Mouse (Mus musculus) forebrain, postnatal 0 days (tissue): ENCODE results near the gene Foxo3. TPM values are rescaled to one million over a fixed set of nuclear protein-coding genes. Genes with fewer than 3 reads are reported as not detected.

ENCODE experiments used
- ATAC-seq: fragments of 200-750 bp; cut with Nextera tagmentation; 2 replicates; pipeline ENCODE4 v1.8.0; 2017; ENCODE audit warnings: mild to moderate bottlenecking, moderate library complexity
- DNase-seq: peaks from one replicate; pipeline ENCODE4 v3.0.0-alpha.2; 2015
- H3K27ac ChIP-seq: fragments of 300-500 bp; sonication (generic); 2 replicates; pipeline ENCODE4 v1.5.1; 2014; ENCODE audit warnings: low read depth, mild to moderate bottlenecking, antibody characterized with exemption, low read length, moderate library complexity, mixed read lengths
- H3K27me3 ChIP-seq: fragments of 300-500 bp; sonication (generic); 2 replicates; pipeline ENCODE4 v1.6.1; 2014; ENCODE audit warnings: mild to moderate bottlenecking, low read length, mixed read lengths; ENCODE audit not compliant: insufficient read depth
- H3K36me3 ChIP-seq: fragments of 300-500 bp; sonication (generic); 2 replicates; pipeline ENCODE4 v1.6.1; 2014; ENCODE audit warnings: mild to moderate bottlenecking, moderate library complexity; ENCODE audit not compliant: insufficient read depth
- H3K4me1 ChIP-seq: fragments of 300-500 bp; sonication (generic); 2 replicates; pipeline ENCODE4 v1.6.1; 2014; ENCODE audit warnings: antibody characterized with exemption; ENCODE audit not compliant: insufficient read depth
- H3K4me2 ChIP-seq: fragments of 300-500 bp; sonication (generic); 2 replicates; pipeline ENCODE4 v1.6.1; 2014; ENCODE audit warnings: low read depth, mild to moderate bottlenecking, moderate library complexity
- H3K4me3 ChIP-seq: fragments of 300-500 bp; sonication (generic); 2 replicates; pipeline ENCODE4 v1.5.1; 2014; ENCODE audit warnings: low read depth, low read length, mixed read lengths
- H3K9ac ChIP-seq: fragments of 300-500 bp; sonication (generic); 2 replicates; pipeline ENCODE4 v1.6.1; 2014; ENCODE audit warnings: mild to moderate bottlenecking
- H3K9me3 ChIP-seq: fragments of 300-500 bp; sonication (generic); 2 replicates; pipeline ENCODE4 v1.6.1; 2016; ENCODE audit warnings: low read length
- CTCF ChIP-seq: sonication (generic); IDR thresholded peaks from 2 replicates; pipeline ENCODE4 v1.5.1; 2016; ENCODE audit warnings: antibody characterized with exemption, control low read depth, low read depth
- WGBS: fragments of 180-500 bp; shearing (Covaris S2); extraction: QIAGEN DNeasy Blood & Tissue Kit; methylation state at CpG from one replicate; pipeline ENCODE4 v1.1.7; 2014; 5-methylcytosine and 5-hydroxymethylcytosine counted together
- polyA plus RNA-seq: library from polyadenylated mRNA; unstranded; fragments of >200 nt; fragmentation: Nextera tagmentation; extraction: Ambion mirVana; gene quantifications from 2 replicates; pipeline ENCODE4 v1.2.1, GENCODE M21; 2015
- total RNA-seq: library from RNA; depleted of rRNA; stranded (reverse); fragments of >200 nt; gene quantifications from 2 replicates; pipeline ENCODE4 v1.2.3, GENCODE M21; 2014; rRNA removed

The Foxo3 gene
- total and polyA plus RNA-seq, 2 experiments from 2014 or later = 6.5 to 29.1 TPM

GRCm38 (mm10) chr10:42142081-42142480, 134.5 kb downstream of the Foxo3 start:
- Histone ChIP-seq H3K9ac (no peak overlapping the region), H3K36me3 (no peaks in the 10 kb centered on the region), H3K27me3 (no peaks in the 10 kb centered on the region), H3K27ac (no peak overlapping the region), H3K4me1 (no peaks in the 10 kb centered on the region), H3K4me2 (no peak overlapping the region), H3K4me3 (no peak overlapping the region), H3K9me3 (no peaks in the 10 kb centered on the region)
- DNase-seq = peak; percentile 16
- 64% methylated on average over 9 of the region's 9 CpGs for WGBS
- TF ChIP-seq CTCF = no peak
- no peak for ATAC-seq

- ATAC-seq = no peak
- no peak overlapping the region for H3K27ac ChIP-seq
- no peak overlapping the region for H3K9ac ChIP-seq
- no peak for DNase-seq
- H3K4me1 ChIP-seq = no peaks in the 10 kb centered on the region
- WGBS = 81% methylated on average over 1 of the region's 1 CpGs
- no peaks in the 10 kb centered on the region for H3K27me3 ChIP-seq
- H3K9me3 ChIP-seq = no peaks in the 10 kb centered on the region
- H3K4me2 ChIP-seq = no peak overlapping the region
- no peaks in the 10 kb centered on the region for H3K36me3 ChIP-seq
- TF ChIP-seq CTCF = no peak
- no peak overlapping the region for H3K4me3 ChIP-seq
Observed at GRCm38 (mm10) chr10:42139749-42140148, 136.8 kb downstream of the Foxo3 start.

DNA sequence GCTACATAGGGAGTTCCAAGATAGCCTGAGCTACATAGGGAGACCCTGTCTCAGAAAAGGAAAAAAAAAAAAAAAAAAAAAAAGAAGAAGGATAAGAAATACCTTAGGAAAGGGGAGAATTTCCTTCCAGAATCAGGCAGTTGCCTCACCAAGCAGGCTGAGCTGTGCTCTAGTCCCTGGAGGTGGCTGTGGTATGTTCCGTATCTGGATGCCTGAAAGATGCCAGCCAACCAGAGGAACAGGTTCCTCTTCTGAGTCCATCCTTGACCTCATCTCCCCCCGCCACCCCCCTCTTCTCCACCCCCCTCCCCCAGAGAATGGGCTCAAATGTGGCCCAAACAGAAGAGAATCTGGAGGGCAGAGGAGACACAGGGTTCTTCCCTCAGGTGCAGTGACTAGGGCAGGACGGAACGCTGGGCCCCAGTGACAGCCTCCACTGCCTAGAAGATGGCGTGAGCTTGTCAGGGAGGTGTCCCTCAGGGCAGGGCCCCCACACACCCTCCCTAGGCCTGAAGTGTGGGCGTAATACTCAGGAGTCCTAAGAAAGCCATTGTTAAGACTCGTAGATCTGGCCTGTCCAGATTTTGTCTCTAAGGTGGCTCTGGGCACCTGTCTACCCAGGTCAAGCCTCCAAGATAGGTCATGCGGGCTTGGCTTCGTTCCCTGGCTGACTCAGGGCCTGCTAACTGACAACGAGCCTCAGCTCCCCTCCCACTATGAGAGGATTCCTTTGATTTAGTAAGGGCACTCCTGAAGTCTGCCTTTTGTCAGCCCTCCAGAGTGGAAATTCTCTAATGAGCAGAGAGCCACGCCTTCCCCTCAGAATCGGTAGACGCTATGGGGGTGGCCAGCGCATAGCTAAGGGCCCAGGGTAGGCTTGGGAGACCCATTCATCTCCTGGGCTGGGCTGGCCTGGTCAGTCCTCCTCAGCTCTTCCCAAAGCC, 141.5 kb downstream of the Foxo3 start:
- Histone ChIP-seq H3K27me3 (no peaks in the 10 kb centered on the region), H3K9me3 (no peaks in the 10 kb centered on the region), H3K36me3 (no peaks in the 10 kb centered on the region), H3K4me1 (no peaks in the 10 kb centered on the region), H3K9ac (no peak overlapping the region), H3K4me2 (no peak overlapping the region), H3K4me3 (no peak overlapping the region), H3K27ac (no peak overlapping the region)
- TF ChIP-seq CTCF = no peak
- DNase-seq (no peak), ATAC-seq (no peak)
- 65% methylated on average over 14 of the region's 14 CpGs for WGBS

Other genes starting within 250 kb of the Foxo3 start
- 6.8 and 9.7 TPM in 2 replicates for gene Afg1l, start 201.8 kb upstream of the Foxo3 start, total RNA-seq
- gene Afg1l, start 201.8 kb upstream of the Foxo3 start, polyA plus RNA-seq = 5.5 and 6.9 TPM in 2 replicates
- 124 and 139 TPM in 2 replicates for gene Snx3, start 225.3 kb upstream of the Foxo3 start, total RNA-seq
- gene Snx3, start 225.3 kb upstream of the Foxo3 start, polyA plus RNA-seq = 331 and 335 TPM in 2 replicates